Mouse (Mus musculus) neural tube, embryonic 12.5 days (tissue): ENCODE results near the gene Rgs7. TPM values are rescaled to one million over a fixed set of nuclear protein-coding genes. Genes with fewer than 3 reads are reported as not detected.

ENCODE experiments used
- ATAC-seq: fragments of 200-750 bp; cut with Nextera tagmentation; 2 replicates; pipeline ENCODE4 v1.8.0; 2017; ENCODE audit warnings: low read depth, mild to moderate bottlenecking, moderate TSS enrichment, moderate library complexity; ENCODE audit not compliant: low FRiP score
- H3K27ac ChIP-seq: fragments of 300-500 bp; sonication (generic); 2 replicates; pipeline ENCODE4 v1.5.1; 2016
- H3K27me3 ChIP-seq: fragments of 300-500 bp; sonication (generic); replicated peaks from 2 replicates; pipeline ENCODE4 v1.6.1; 2016; ENCODE audit warnings: mild to moderate bottlenecking
- H3K36me3 ChIP-seq: fragments of 300-500 bp; sonication (generic); 2 replicates; pipeline ENCODE4 v1.6.1; 2016; ENCODE audit warnings: mild to moderate bottlenecking
- H3K4me1 ChIP-seq: fragments of 300-500 bp; sonication (generic); 2 replicates; pipeline ENCODE4 v1.6.1; 2016
- H3K4me2 ChIP-seq: fragments of 300-500 bp; sonication (generic); replicated peaks from 2 replicates; pipeline ENCODE4 v1.6.1; 2016; ENCODE audit warnings: mild to moderate bottlenecking
- H3K4me3 ChIP-seq: fragments of 300-500 bp; sonication (generic); 2 replicates; pipeline ENCODE4 v1.5.1; 2016
- H3K9ac ChIP-seq: fragments of 300-500 bp; sonication (generic); 2 replicates; pipeline ENCODE4 v1.6.1; 2016; ENCODE audit warnings: mild to moderate bottlenecking
- H3K9me3 ChIP-seq: fragments of 300-500 bp; sonication (generic); 2 replicates; pipeline ENCODE4 v1.6.1; 2016; ENCODE audit warnings: mild to moderate bottlenecking
- WGBS: fragments of 180-500 bp; shearing (Covaris S2); methylation state at CpG from one replicate; pipeline ENCODE4 v1.1.7; 2016; 5-methylcytosine and 5-hydroxymethylcytosine counted together
- polyA plus RNA-seq: library from polyadenylated mRNA; unstranded; fragments of >200 nt; fragmentation: Nextera tagmentation; extraction: Ambion mirVana; gene quantifications from 2 replicates; pipeline ENCODE4 v1.2.1, GENCODE M21; 2016

Gene Rgs7
- polyA plus RNA-seq, 1 experiment from 2014 or later = 16.9 TPM

DNA sequence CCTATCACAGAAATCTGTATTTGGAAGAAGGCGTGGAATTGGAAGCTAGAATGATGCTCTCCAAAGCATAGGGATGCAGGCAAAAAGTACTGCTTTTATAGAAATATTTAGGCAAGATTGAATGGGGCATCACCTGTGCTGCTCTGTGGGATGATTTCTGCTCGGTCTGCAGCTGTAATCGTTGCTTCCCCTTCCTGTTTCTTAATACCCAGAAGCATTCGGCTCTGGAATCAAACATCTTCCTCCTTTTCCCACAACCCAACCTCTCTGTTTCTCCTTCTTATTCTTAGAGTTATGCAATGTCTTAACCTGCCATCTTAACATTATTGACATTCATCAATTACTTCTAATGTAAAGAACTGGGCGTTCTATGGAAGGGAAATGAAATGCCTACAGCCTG is 19.2 kb downstream of the Rgs7 start:
- ATAC-seq = no peak

GRCm38 (mm10) chr1:175469087-175469788 is 23.1 kb downstream of the Rgs7 start:
- 61% methylated on average over 8 of the region's 8 CpGs for WGBS
- Histone ChIP-seq H3K27me3 (no peaks in the 10 kb centered on the region), H3K9ac (no peak overlapping the region), H3K4me3 (no peak overlapping the region), H3K4me1 (no peaks in the 10 kb centered on the region), H3K9me3 (no peaks in the 10 kb centered on the region), H3K36me3 (no peaks in the 10 kb centered on the region), H3K4me2 (no peak overlapping the region), H3K27ac (no peak overlapping the region)
- ATAC-seq = no peak

More for the DNA sequence above, 19.2 kb downstream of the Rgs7 start:
- Histone ChIP-seq H3K4me1 (no peaks in the 10 kb centered on the region), H3K36me3 (no peaks in the 10 kb centered on the region), H3K27me3 (no peaks in the 10 kb centered on the region), H3K9me3 (no peaks in the 10 kb centered on the region), H3K27ac (no peak overlapping the region), H3K4me3 (no peak overlapping the region), H3K4me2 (no peak overlapping the region), H3K9ac (no peak overlapping the region)
- 84% methylated on average over 5 of the region's 5 CpGs for WGBS

GRCm38 (mm10) chr1:175464566-175464965 is 27.7 kb downstream of the Rgs7 start:
- 85% methylated on average over 2 of the region's 2 CpGs for WGBS
- Histone ChIP-seq H3K27me3 (no peaks in the 10 kb centered on the region), H3K27ac (no peak overlapping the region), H3K4me1 (no peaks in the 10 kb centered on the region), H3K4me2 (no peak overlapping the region), H3K36me3 (no peaks in the 10 kb centered on the region), H3K4me3 (no peak overlapping the region), H3K9ac (no peak overlapping the region), H3K9me3 (no peaks in the 10 kb centered on the region)
- no peak for ATAC-seq

DNA sequence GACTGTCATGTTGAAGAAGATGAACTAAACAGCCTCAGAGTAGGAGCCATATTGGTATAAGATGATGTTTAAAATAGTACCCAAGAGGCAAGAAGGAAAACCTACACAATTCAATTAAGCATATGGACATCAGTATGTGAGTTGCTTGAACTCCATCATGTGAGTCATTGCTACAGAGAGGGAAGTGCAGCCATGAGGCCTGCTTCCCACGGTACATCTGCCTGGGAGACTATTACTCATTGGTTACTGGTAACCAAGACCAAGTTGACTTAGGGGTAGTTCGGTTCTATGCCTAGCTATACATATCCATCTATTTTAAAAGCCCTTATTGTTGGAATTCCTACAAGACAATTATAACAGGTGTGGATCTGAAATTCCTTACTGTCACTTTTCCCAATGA is 29.9 kb downstream of the Rgs7 start:
- no peaks in the 10 kb centered on the region for H3K4me1 ChIP-seq
- H3K9ac ChIP-seq = no peak overlapping the region
- H3K4me2 ChIP-seq = no peak overlapping the region
- no peak for ATAC-seq
- H3K27ac ChIP-seq = no peak overlapping the region
- H3K4me3 ChIP-seq = no peak overlapping the region
- H3K9me3 ChIP-seq = no peaks in the 10 kb centered on the region
- H3K36me3 ChIP-seq = no peaks in the 10 kb centered on the region
- H3K27me3 ChIP-seq = no peaks in the 10 kb centered on the region
- 92% methylated on average over 2 of the region's 2 CpGs for WGBS

- no peaks in the 10 kb centered on the region for H3K9me3 ChIP-seq
- no peak for ATAC-seq
- no peaks in the 10 kb centered on the region for H3K36me3 ChIP-seq
- H3K27ac ChIP-seq = no peak overlapping the region
- 82% methylated on average over 6 of the region's 6 CpGs for WGBS
- no peak overlapping the region for H3K4me2 ChIP-seq
- no peak overlapping the region for H3K4me3 ChIP-seq
- no peaks in the 10 kb centered on the region for H3K27me3 ChIP-seq
- no peak overlapping the region for H3K9ac ChIP-seq
- no peaks in the 10 kb centered on the region for H3K4me1 ChIP-seq
Observed at GRCm38 (mm10) chr1:175454041-175454636, 38.2 kb downstream of the Rgs7 start.

GRCm38 (mm10) chr1:175448017-175448416 is 44.3 kb downstream of the Rgs7 start:
- no peaks in the 10 kb centered on the region for H3K4me1 ChIP-seq
- no peak overlapping the region for H3K4me3 ChIP-seq
- no peaks in the 10 kb centered on the region for H3K9me3 ChIP-seq
- H3K36me3 ChIP-seq = no peaks in the 10 kb centered on the region
- H3K27ac ChIP-seq = no peak overlapping the region
- ATAC-seq = no peak
- 71% methylated on average over 5 of the region's 5 CpGs for WGBS
- H3K27me3 ChIP-seq = no peaks in the 10 kb centered on the region
- H3K4me2 ChIP-seq = no peak overlapping the region
- H3K9ac ChIP-seq = no peak overlapping the region

- Histone ChIP-seq H3K27me3 (no peaks in the 10 kb centered on the region), H3K4me1 (no peaks in the 10 kb centered on the region), H3K4me2 (no peak overlapping the region), H3K27ac (no peak overlapping the region), H3K36me3 (no peaks in the 10 kb centered on the region), H3K9ac (no peak overlapping the region), H3K9me3 (no peaks in the 10 kb centered on the region), H3K4me3 (no peak overlapping the region)
- 72% methylated on average over 1 of the region's 1 CpGs for WGBS
- ATAC-seq = no peak
Observed at GRCm38 (mm10) chr1:175442939-175443338, 49.4 kb downstream of the Rgs7 start.

DNA sequence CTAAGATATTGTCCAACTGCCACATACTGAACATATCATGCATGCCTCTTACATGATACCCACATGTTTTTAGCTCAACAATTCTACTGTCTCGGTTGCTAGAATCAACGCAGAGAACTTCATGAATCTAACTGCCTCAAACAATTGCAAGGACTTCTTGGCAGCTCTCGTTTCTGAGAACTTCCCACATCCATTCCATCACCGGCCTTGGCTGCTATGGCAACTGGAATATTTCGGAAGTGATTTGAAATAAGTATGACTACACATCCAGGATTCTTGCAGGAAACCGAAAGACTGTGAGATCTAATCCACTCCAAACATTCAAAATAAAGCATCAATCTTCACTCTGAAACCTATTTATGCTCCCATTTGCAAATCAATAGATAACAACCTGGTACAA is 50.3 kb downstream of the Rgs7 start:
- Histone ChIP-seq H3K36me3 (no peaks in the 10 kb centered on the region), H3K27ac (no peak overlapping the region), H3K9me3 (no peaks in the 10 kb centered on the region), H3K4me1 (no peaks in the 10 kb centered on the region), H3K4me3 (no peak overlapping the region), H3K27me3 (no peaks in the 10 kb centered on the region), H3K9ac (no peak overlapping the region), H3K4me2 (no peak overlapping the region)
- no peak for ATAC-seq
- 88% methylated on average over 6 of the region's 6 CpGs for WGBS

GRCm38 (mm10) chr1:175433622-175434204 is 58.6 kb downstream of the Rgs7 start:
- Histone ChIP-seq H3K4me2 (no peak overlapping the region), H3K9ac (no peak overlapping the region), H3K4me1 (peaks cover 11% of the 10 kb centered on the region; the same call in 1 of the 2 replicates), H3K4me3 (no peak overlapping the region), H3K27ac (no peak overlapping the region), H3K36me3 (no peaks in the 10 kb centered on the region), H3K27me3 (no peaks in the 10 kb centered on the region), H3K9me3 (no peaks in the 10 kb centered on the region)
- WGBS = 77% methylated on average over 14 of the region's 14 CpGs
- no peak for ATAC-seq

- no peak for ATAC-seq
- H3K4me1 ChIP-seq = peaks cover 11% of the 10 kb centered on the region; the same call in 1 of the 2 replicates
- H3K27me3 ChIP-seq = no peaks in the 10 kb centered on the region
- H3K9me3 ChIP-seq = no peaks in the 10 kb centered on the region
- H3K4me2 ChIP-seq = no peak overlapping the region
- 83% methylated on average over 6 of the region's 6 CpGs for WGBS
- H3K27ac ChIP-seq = no peak overlapping the region
- no peaks in the 10 kb centered on the region for H3K36me3 ChIP-seq
- H3K9ac ChIP-seq = no peak overlapping the region
- H3K4me3 ChIP-seq = no peak overlapping the region
Observed at GRCm38 (mm10) chr1:175433128-175433527, 59.2 kb downstream of the Rgs7 start.

DNA sequence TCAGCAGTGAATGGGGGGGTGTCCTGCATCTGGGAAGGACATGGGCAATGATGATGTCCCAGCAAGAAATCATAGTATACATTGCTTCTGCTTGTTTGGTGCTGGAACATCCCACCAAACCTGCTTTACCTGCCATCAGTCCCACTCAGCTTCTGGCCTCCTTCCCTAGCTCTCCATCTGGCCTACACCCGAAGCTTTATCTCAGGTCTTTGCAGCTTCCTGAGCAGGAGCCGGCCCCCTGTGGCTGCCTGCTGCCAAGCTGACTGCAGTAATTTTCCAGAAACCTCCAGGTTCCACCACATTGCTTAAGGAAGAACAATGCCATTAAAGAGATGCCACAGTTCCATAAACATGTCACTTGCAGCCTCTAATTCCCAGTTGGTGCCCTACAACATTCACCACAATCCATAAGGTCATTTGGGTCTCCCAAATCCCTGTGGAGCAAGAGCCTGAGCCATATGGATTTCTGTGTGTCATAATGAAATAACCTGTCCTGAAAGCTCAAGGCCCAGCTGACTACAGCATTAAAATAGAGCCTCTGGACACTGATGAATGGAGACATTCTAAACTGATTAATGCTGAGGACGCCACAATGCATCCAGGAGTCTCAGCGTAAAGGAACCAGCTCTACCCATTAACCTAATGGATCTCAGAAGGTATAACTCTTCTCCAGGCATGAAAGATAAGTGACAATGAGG is 60.8 kb downstream of the Rgs7 start:
- H3K27me3 ChIP-seq = no peaks in the 10 kb centered on the region
- H3K36me3 ChIP-seq = no peaks in the 10 kb centered on the region
- H3K4me1 ChIP-seq = peaks cover 11% of the 10 kb centered on the region; the same call in 1 of the 2 replicates
- H3K9ac ChIP-seq = no peak overlapping the region
- no peaks in the 10 kb centered on the region for H3K9me3 ChIP-seq
- H3K4me2 ChIP-seq = no peak overlapping the region
- H3K4me3 ChIP-seq = no peak overlapping the region
- peak; percentile 52 for ATAC-seq
- WGBS = 45% methylated on average over 4 of the region's 4 CpGs
- H3K27ac ChIP-seq = no peak overlapping the region

DNA sequence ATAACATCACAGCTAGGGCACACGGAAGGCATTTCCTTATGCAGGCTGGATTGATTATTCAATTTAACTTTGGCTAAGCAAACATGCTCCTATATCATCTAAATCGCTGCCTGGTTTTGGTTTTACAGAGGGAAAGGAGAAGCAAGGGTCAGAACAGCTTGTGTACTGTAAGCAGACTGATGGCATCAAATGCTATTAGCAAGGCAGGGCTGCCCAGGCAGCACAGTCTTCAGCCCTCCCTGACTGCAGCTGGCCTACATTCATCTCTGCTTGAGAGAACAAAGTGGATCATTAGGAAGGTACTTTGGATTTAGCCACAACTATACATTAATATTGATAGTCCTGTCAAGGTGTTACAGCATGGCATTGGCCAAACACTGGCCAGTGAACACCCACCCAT is 65.2 kb downstream of the Rgs7 start:
- no peak overlapping the region for H3K4me2 ChIP-seq
- peaks cover 11% of the 10 kb centered on the region; the same call in 1 of the 2 replicates for H3K4me1 ChIP-seq
- no peak overlapping the region for H3K27ac ChIP-seq
- no peaks in the 10 kb centered on the region for H3K27me3 ChIP-seq
- 88% methylated on average over 2 of the region's 2 CpGs for WGBS
- no peak overlapping the region for H3K4me3 ChIP-seq
- ATAC-seq = peak; percentile 34; the same call in 1 of the 2 replicates
- no peaks in the 10 kb centered on the region for H3K36me3 ChIP-seq
- no peak overlapping the region for H3K9ac ChIP-seq
- no peaks in the 10 kb centered on the region for H3K9me3 ChIP-seq
